Mouse (Mus musculus) layer of hippocampus, postnatal 14 days (tissue): ENCODE results near the gene Gm3696. TPM values are rescaled to one million over a fixed set of nuclear protein-coding genes. Genes with fewer than 3 reads are reported as not detected.
"Not testable (repeated sequence)": the region's sequence is repeated elsewhere in the genome, so short reads cannot be mapped to it uniquely, and the experiment has no call there.

Experiments used
- DNase-seq, 2 experiments: peaks; one replicate each; pipeline ENCODE4 v3.0.0; 2021 to 2022; ENCODE audit warnings: low spot score in 2 of 2, mixed read lengths in 1 of 2
- long read RNA-seq, 2 experiments: library from polyadenylated mRNA; stranded (forward); transcript quantifications; one replicate each; pipeline ENCODE4 v2.0.0; 2021
- total RNA-seq, 2 experiments: library from RNA; stranded (reverse); gene quantifications; 2 replicates each; pipeline ENCODE4 v1.2.3; 2021

Gene Gm3696
- total RNA-seq = 1 to 10 TPM; 2.3 to 2.8 TPM
- long read RNA-seq, experiment 1, partial matches to known transcripts = 0 of 1 reads
- long read RNA-seq, experiment 1, other reads (novel, unspliced or antisense) = 1 of 1 reads
- long read RNA-seq, experiment 2, partial matches to known transcripts = 0 of 4 reads
- long read RNA-seq, experiment 2, other reads (novel, unspliced or antisense) = 4 of 4 reads

- not testable (repeated sequence) for DNase-seq
Observed at GRCm38 (mm10) chr14:7100521-7100920, at the start of gene Gm3696. Gene Gm3696 (minus strand): TSS chr14:7100621.

GRCm38 (mm10) chr14:7125312-7125711, 24.9 kb upstream of the Gm3696 start, which contains the start of gene Gm6676:
Gene Gm6676 (minus strand): TSS chr14:7125412.
- not testable (repeated sequence) for DNase-seq

- DNase-seq = peak; percentile 0 to 1
Observed at GRCm38 (mm10) chr14:7105124-7105802, 4.8 kb upstream of the Gm3696 start.

DNA sequence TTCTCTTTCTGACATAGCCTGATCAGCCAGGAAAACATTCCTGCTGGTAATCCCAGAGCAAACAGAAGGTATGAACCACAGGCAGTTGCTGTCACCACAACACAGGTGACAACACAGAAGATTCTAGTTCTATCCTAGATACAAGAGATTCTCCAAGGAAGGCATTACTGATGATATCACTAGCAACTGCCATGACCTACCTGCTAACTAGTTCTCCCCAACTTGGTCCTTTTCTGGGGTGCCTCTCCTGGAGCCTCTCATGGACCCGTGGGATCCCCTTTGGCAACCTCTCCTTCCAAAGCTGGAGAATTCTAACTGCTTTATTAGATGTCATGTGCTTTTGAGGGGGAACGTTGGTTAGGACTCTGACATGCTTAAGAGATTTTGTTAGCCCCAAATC, 55.6 kb downstream of the Gm3696 start, which contains the start of gene Gm3685:
Gene Gm3685, minus strand, starts transcription at position 101 of the 400 bp plus-strand sequence.
- DNase-seq = not testable (repeated sequence)

Other genes with a start within 250 kb of the Gm3696 start
- 1 to 10 TPM; 1.8 to 1.9 TPM for gene Gm3667, start 210.7 kb downstream of the Gm3696 start, total RNA-seq
- under 1 TPM in 1 of 2 experiments, not detected in 1; 0.21 TPM for gene Gm6356, start 126.8 kb downstream of the Gm3696 start, total RNA-seq
- 1 to 10 TPM in 1 of 2 experiments, under 1 TPM in 1; 0.37 to 1.4 TPM for gene Gm10406, start 73.2 kb downstream of the Gm3696 start, total RNA-seq
- not detected for gene Gm3685, start 55.7 kb downstream of the Gm3696 start, total RNA-seq
- gene Gm6676, start 24.8 kb upstream of the Gm3696 start, total RNA-seq = not detected
- gene Gm3512, start 73.9 kb upstream of the Gm3696 start, total RNA-seq = 1 to 10 TPM; 1.4 to 1.6 TPM
- gene Gm16434, start 93.9 kb upstream of the Gm3696 start, total RNA-seq = not detected
- not detected for gene Gm3727, start 164.1 kb upstream of the Gm3696 start, total RNA-seq
- 1 to 10 TPM in 1 of 2 experiments, under 1 TPM in 1; 0.48 to 1.0 TPM for gene Gm3739, start 214.4 kb upstream of the Gm3696 start, total RNA-seq
- not detected for gene Gm5797, start 231.8 kb upstream of the Gm3696 start, total RNA-seq